Mouse (Mus musculus) embryonic facial prominence, embryonic 11.5 days (tissue): ENCODE measurements around the gene Idua. TPM values are rescaled to one million over a fixed set of nuclear protein-coding genes. Genes with fewer than 3 reads are reported as not detected.

Experiments used
- ATAC-seq: fragments of 200-750 bp; cut with Nextera tagmentation; replicated peaks from 2 replicates; pipeline ENCODE4 v1.8.0; 2017; ENCODE audit warnings: low read depth; ENCODE audit not compliant: insufficient number of reproducible peaks, low FRiP score, low TSS enrichment
- DNase-seq: peaks from one replicate; pipeline ENCODE4 v3.0.0-alpha.2; 2015; ENCODE audit warnings: low spot score
- H3K27ac ChIP-seq: fragments of 300-500 bp; sonication (generic); replicated peaks from 2 replicates; pipeline ENCODE4 v1.5.1; 2014; ENCODE audit warnings: mild to moderate bottlenecking, low read depth, low read length, control low read depth
- H3K27me3 ChIP-seq: fragments of 300-500 bp; sonication (generic); 2 replicates; pipeline ENCODE4 v1.6.1; 2014; ENCODE audit warnings: mild to moderate bottlenecking, low read length, moderate library complexity, mixed read lengths; ENCODE audit not compliant: control insufficient read depth, insufficient read depth
- H3K36me3 ChIP-seq: fragments of 300-500 bp; sonication (generic); replicated peaks from 2 replicates; pipeline ENCODE4 v1.6.1; 2014; ENCODE audit warnings: low read depth, mild to moderate bottlenecking, low read length, moderate library complexity, mixed read lengths; ENCODE audit not compliant: control insufficient read depth, insufficient read depth
- H3K4me1 ChIP-seq: fragments of 300-500 bp; sonication (generic); 2 replicates; pipeline ENCODE4 v1.6.1; 2014; ENCODE audit warnings: low read length, mixed read lengths; ENCODE audit not compliant: control insufficient read depth, insufficient read depth
- H3K4me2 ChIP-seq: fragments of 300-500 bp; sonication (generic); 2 replicates; pipeline ENCODE4 v1.6.1; 2014; ENCODE audit warnings: low read depth, mild to moderate bottlenecking, control low read depth, low read length, moderate library complexity
- H3K4me3 ChIP-seq: fragments of 300-500 bp; sonication (generic); 2 replicates; pipeline ENCODE4 v1.5.1; 2014; ENCODE audit warnings: low read depth, low read length, control low read depth
- H3K9ac ChIP-seq: fragments of 300-500 bp; sonication (generic); replicated peaks from 2 replicates; pipeline ENCODE4 v1.6.1; 2014; ENCODE audit warnings: mild to moderate bottlenecking, control low read depth, low read length
- H3K9me3 ChIP-seq: fragments of 300-500 bp; sonication (generic); replicated peaks from 2 replicates; pipeline ENCODE4 v1.6.1; 2016; ENCODE audit warnings: mild to moderate bottlenecking, low read length, inconsistent platforms, mixed read lengths; ENCODE audit not compliant: control insufficient read depth
- WGBS: fragments of 180-500 bp; shearing (Covaris S2); extraction: QIAGEN DNeasy Blood & Tissue Kit; methylation state at CpG from one replicate; pipeline ENCODE4 v1.1.7; 2014; 5-methylcytosine and 5-hydroxymethylcytosine counted together
- polyA plus RNA-seq: library from polyadenylated mRNA; unstranded; fragments of >200 nt; fragmentation: Nextera tagmentation; extraction: Ambion mirVana; gene quantifications from 2 replicates; pipeline ENCODE4 v1.2.1, GENCODE M21; 2014

Gene Idua
- polyA plus RNA-seq, 1 experiment from 2014 or later = 9.6 TPM

GRCm38 (mm10) chr5:108724006-108724405, 63.9 kb downstream of the Idua start:
- no peaks in the 10 kb centered on the region for H3K36me3 ChIP-seq
- H3K9ac ChIP-seq = no peak overlapping the region
- H3K4me3 ChIP-seq = no peak overlapping the region
- WGBS = 48% methylated on average over 2 of the region's 2 CpGs
- no peaks in the 10 kb centered on the region for H3K27me3 ChIP-seq
- no peak for DNase-seq
- no peaks in the 10 kb centered on the region for H3K9me3 ChIP-seq
- ATAC-seq = no peak
- H3K27ac ChIP-seq = no peak overlapping the region
- no peaks in the 10 kb centered on the region for H3K4me1 ChIP-seq
- H3K4me2 ChIP-seq = no peak overlapping the region

- no peaks in the 10 kb centered on the region for H3K9me3 ChIP-seq
- no peak overlapping the region for H3K27ac ChIP-seq
- H3K36me3 ChIP-seq = no peaks in the 10 kb centered on the region
- no peaks in the 10 kb centered on the region for H3K27me3 ChIP-seq
- ATAC-seq (peak; percentile 73; the same call in 1 of the 2 replicates), DNase-seq (peak; percentile 80)
- WGBS = 23% methylated on average over 5 of the region's 5 CpGs
- no peak overlapping the region for H3K9ac ChIP-seq
- no peak overlapping the region for H3K4me2 ChIP-seq
- no peak overlapping the region for H3K4me3 ChIP-seq
- no peaks in the 10 kb centered on the region for H3K4me1 ChIP-seq
Observed at GRCm38 (mm10) chr5:108726557-108727248, 66.6 kb downstream of the Idua start.

GRCm38 (mm10) chr5:108727425-108727824, 67.3 kb downstream of the Idua start:
- ATAC-seq = no peak; the same call in 1 of the 2 replicates
- DNase-seq = no peak
- H3K9ac ChIP-seq = no peak overlapping the region
- WGBS = 92% methylated on average over 1 of the region's 1 CpGs
- H3K36me3 ChIP-seq = no peaks in the 10 kb centered on the region
- no peak overlapping the region for H3K27ac ChIP-seq
- no peaks in the 10 kb centered on the region for H3K4me1 ChIP-seq
- no peak overlapping the region for H3K4me2 ChIP-seq
- no peaks in the 10 kb centered on the region for H3K9me3 ChIP-seq
- H3K27me3 ChIP-seq = no peaks in the 10 kb centered on the region
- no peak overlapping the region for H3K4me3 ChIP-seq

Other genes starting within 250 kb of the Idua start
- 397 and 412 TPM in 2 replicates for gene Atp5k, start 225.9 kb upstream of the Idua start, polyA plus RNA-seq
- gene Mfsd7a, start 211.4 kb upstream of the Idua start, polyA plus RNA-seq = 0.11 and 0.15 TPM in 2 replicates
- 27.8 and 31.0 TPM in 2 replicates for gene Pcgf3, start 199.1 kb upstream of the Idua start, polyA plus RNA-seq
- gene Cplx1, start 110.3 kb upstream of the Idua start, polyA plus RNA-seq = 3.5 and 4.6 TPM in 2 replicates
- 45.5 and 46.7 TPM in 2 replicates for gene Gak, start 30.6 kb upstream of the Idua start, polyA plus RNA-seq
- 21.0 and 21.9 TPM in 2 replicates for gene Tmem175, start 30.6 kb upstream of the Idua start, polyA plus RNA-seq
- 7.1 and 7.4 TPM in 2 replicates for gene Dgkq, start 9.3 kb downstream of the Idua start, polyA plus RNA-seq
- 0.38 and 0.71 TPM in 2 replicates for gene Slc26a1, start 15.2 kb downstream of the Idua start, polyA plus RNA-seq
- 21.4 and 22.4 TPM in 2 replicates for gene Fgfrl1, start 32.1 kb downstream of the Idua start, polyA plus RNA-seq
- 0.69 and 0.88 TPM in 2 replicates for gene Rnf212, start 114.7 kb downstream of the Idua start, polyA plus RNA-seq
- gene Tmed11, start 135.0 kb downstream of the Idua start, polyA plus RNA-seq = not detected in 2 replicates
- not detected in 2 replicates for gene Vmn2r8, start 148.5 kb downstream of the Idua start, polyA plus RNA-seq
- gene Vmn2r9, start 192.3 kb downstream of the Idua start, polyA plus RNA-seq = not detected in 2 replicates